Mouse (Mus musculus): ENCODE data around the gene Hadh. TPM values are rescaled to one million over a fixed set of nuclear protein-coding genes. Genes with fewer than 3 reads are reported as not detected.

Hadh gene
- total and polyA plus RNA-seq, 3 experiments: 39.1 to 66.9 TPM; not detected in 1

DNA sequence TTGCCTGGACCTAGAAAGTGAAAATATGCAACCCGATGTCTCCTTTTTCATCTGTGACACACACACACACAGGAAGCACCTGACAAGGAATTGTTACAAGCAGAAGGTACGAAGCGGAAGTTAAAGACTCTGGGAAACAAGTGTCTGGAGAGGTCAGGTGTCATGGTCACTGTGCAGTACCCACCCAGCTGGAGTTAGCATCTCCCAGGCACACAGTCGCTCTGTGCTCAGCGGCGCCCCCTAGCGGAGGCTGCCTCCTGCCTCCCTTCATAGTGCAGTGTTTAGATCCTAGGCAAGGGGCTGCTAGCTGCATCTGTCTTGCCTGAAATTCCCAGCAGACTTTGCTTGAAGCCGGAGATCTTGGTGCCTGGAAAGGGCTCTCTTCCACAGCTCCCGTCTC is 57.1 kb downstream of the Hadh start:
- TF ChIP-seq SMC3 (IDR thresholded peaks at IDR 0.05; ENCODE audit: low read depth, low read length) (peak; percentile 48), HCFC1 (IDR thresholded peaks at IDR 0.05; ENCODE audit: low read depth, low read length) (no peak), CTCF (IDR thresholded peaks at IDR 0.05 in 2 of 3, conservative IDR thresholded peaks at IDR 0.05 in 1 of 3; ENCODE audit: control insufficient read depth in 1 of 3, insufficient read depth in 1 of 3, low read depth in 2 of 3, low read length in 3 of 3, poor library complexity in 1 of 3, severe bottlenecking in 1 of 3) (peak; percentile 61 to 82 (median 77))
- Histone ChIP-seq H3K79me2 (ENCODE audit: control insufficient read depth, insufficient read depth, low read length, poor library complexity) (no peaks in the 10 kb centered on the region), H3K36me3 (ENCODE audit: control insufficient read depth in 1 of 2, insufficient read depth in 2 of 2, low read length in 2 of 2) (no peaks in the 10 kb centered on the region), H3K4me1 (ENCODE audit: control insufficient read depth in 1 of 2, insufficient read depth in 2 of 2, low read length in 2 of 2) (no peaks in the 10 kb centered on the region), H3K9ac (ENCODE audit: control insufficient read depth, low read depth, low read length, poor library complexity, severe bottlenecking) (no peak overlapping the region), H3K27me3 (ENCODE audit: control insufficient read depth in 1 of 2, insufficient read depth in 2 of 2, low read length in 2 of 2) (no peaks in the 10 kb centered on the region), H3K4me3 (ENCODE audit: control insufficient read depth in 1 of 2, insufficient read depth in 1 of 2, low read depth in 2 of 2, low read length in 2 of 2) (no peak overlapping the region), H3K27ac (ENCODE audit: control insufficient read depth, low read depth, low read length) (no peak overlapping the region), H3K9me3 (replicated peaks; ENCODE audit: insufficient read depth, low read length) (no peaks in the 10 kb centered on the region)
- peak; percentile 21 for DNase-seq (ENCODE audit: low read depth, low spot score)

DNA sequence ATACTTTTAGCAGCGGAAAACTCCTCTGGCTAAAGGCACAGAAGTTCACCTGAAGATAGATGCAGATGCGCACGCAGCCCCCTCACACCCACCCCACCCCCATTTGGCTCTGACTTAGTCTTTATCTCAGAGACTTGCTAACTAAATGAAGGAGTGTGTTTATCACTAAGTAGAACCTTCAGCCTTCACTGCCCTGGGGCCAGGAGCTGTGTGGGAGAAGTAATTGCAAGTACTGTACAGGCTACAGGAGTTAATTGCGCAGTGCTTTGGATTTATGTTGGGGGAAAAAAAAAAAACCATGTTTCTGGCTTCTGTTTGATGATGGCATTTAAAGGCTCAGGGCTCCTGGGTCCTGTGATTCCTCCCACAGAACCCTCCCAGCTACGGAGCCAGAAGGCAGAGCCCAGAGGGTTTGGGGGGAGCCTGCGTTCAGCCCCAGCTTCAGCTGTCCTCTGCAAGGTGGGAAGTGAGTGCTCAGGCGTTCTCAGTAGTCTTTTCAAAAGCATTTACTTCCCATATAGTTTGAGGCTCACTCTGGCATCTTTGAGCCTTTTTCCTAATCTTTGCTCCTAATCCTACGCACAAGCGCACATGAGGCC is 57.7 kb downstream of the Hadh start:
- no peaks in the 10 kb centered on the region; a peak in 1 of 4 replicates for H3K4me1 ChIP-seq (ENCODE audit: control insufficient read depth in 1 of 2, insufficient read depth in 2 of 2, low read length in 2 of 2)
- no peaks in the 10 kb centered on the region for H3K36me3 ChIP-seq (ENCODE audit: control insufficient read depth in 1 of 2, insufficient read depth in 2 of 2, low read length in 2 of 2)
- no peak overlapping the region for H3K27ac ChIP-seq (ENCODE audit: control insufficient read depth, low read depth, low read length)
- no peak overlapping the region for H3K9ac ChIP-seq (ENCODE audit: control insufficient read depth, low read depth, low read length, poor library complexity, severe bottlenecking)
- no peak overlapping the region for H3K4me3 ChIP-seq (ENCODE audit: control insufficient read depth in 1 of 2, insufficient read depth in 1 of 2, low read depth in 2 of 2, low read length in 2 of 2)
- no peaks in the 10 kb centered on the region for H3K27me3 ChIP-seq (ENCODE audit: control insufficient read depth in 1 of 2, insufficient read depth in 2 of 2, low read length in 2 of 2)
- no peaks in the 10 kb centered on the region for H3K9me3 ChIP-seq (replicated peaks; ENCODE audit: insufficient read depth, low read length)
- no peak for TF ChIP-seq MXI1 (IDR thresholded peaks at IDR 0.05; ENCODE audit: low read depth, low read length)
- no peak for TF ChIP-seq BHLHE40 (IDR thresholded peaks at IDR 0.05; ENCODE audit: borderline replicate concordance, low read depth, low read length)
- TF ChIP-seq SMC3 (IDR thresholded peaks at IDR 0.05; ENCODE audit: low read depth, low read length): no peak
- no peak for DNase-seq (ENCODE audit: low read depth, low spot score)
- H3K79me2 ChIP-seq (ENCODE audit: control insufficient read depth, insufficient read depth, low read length, poor library complexity): no peaks in the 10 kb centered on the region

DNA sequence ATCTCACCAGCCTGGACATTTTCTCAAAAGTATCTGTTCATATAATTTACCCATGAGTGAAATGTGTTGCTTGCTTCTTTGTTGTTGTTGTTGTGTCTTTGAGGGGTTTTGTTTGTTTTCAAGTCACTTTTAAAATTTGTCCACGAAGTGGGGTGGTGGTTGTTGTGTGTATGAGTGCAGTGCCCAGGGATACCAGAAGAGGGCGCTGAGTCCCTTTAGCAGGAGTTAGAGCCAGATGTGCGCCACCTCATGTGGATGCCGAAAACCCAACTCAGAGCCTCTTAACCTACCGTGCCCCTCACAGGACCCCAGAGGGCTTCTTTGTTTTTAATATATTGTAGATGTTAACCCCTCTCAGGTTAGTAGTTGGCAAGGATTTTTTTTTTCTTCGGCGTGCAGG is 59.7 kb downstream of the Hadh start:
- DNase-seq (ENCODE audit: low read depth, low spot score): peak; percentile 27
- TF ChIP-seq MXI1 (IDR thresholded peaks at IDR 0.05; ENCODE audit: low read depth, low read length) (no peak), GATA1 (IDR thresholded peaks at IDR 0.05; ENCODE audit: low read depth, low read length) (no peak), E2F4 (IDR thresholded peaks at IDR 0.05; ENCODE audit: borderline replicate concordance, low read depth, low read length) (no peak), CTCF (IDR thresholded peaks at IDR 0.05 in 2 of 3, conservative IDR thresholded peaks at IDR 0.05 in 1 of 3; ENCODE audit: control insufficient read depth in 1 of 3, insufficient read depth in 1 of 3, low read depth in 2 of 3, low read length in 3 of 3, poor library complexity in 1 of 3, severe bottlenecking in 1 of 3) (peak; percentile 40 to 65 (median 50)), SIN3A (IDR thresholded peaks at IDR 0.05; ENCODE audit: low read length) (no peak), KAT2A (conservative IDR thresholded peaks at IDR 0.05; ENCODE audit: low read depth, low read length) (no peak), RAD21 (IDR thresholded peaks at IDR 0.05; ENCODE audit: low read depth, low read length) (peak; percentile 10), MAX (IDR thresholded peaks at IDR 0.05; ENCODE audit: low read length) (no peak)
- Histone ChIP-seq H3K4me3 (ENCODE audit: control insufficient read depth in 1 of 2, insufficient read depth in 1 of 2, low read depth in 2 of 2, low read length in 2 of 2) (no peak overlapping the region), H3K27me3 (ENCODE audit: control insufficient read depth in 1 of 2, insufficient read depth in 2 of 2, low read length in 2 of 2) (no peaks in the 10 kb centered on the region), H3K4me1 (ENCODE audit: control insufficient read depth in 1 of 2, insufficient read depth in 2 of 2, low read length in 2 of 2) (peaks cover 0 to 13% of the 10 kb centered on the region in 2 experiments; a peak in 2 of 4 replicates), H3K9me3 (replicated peaks; ENCODE audit: insufficient read depth, low read length) (no peaks in the 10 kb centered on the region), H3K27ac (ENCODE audit: control insufficient read depth, low read depth, low read length) (no peak overlapping the region), H3K9ac (ENCODE audit: control insufficient read depth, low read depth, low read length, poor library complexity, severe bottlenecking) (no peak overlapping the region), H3K79me2 (ENCODE audit: control insufficient read depth, insufficient read depth, low read length, poor library complexity) (no peaks in the 10 kb centered on the region), H3K36me3 (ENCODE audit: control insufficient read depth in 1 of 2, insufficient read depth in 2 of 2, low read length in 2 of 2) (peaks cover 0 to 6% of the 10 kb centered on the region in 2 experiments; a peak in 2 of 4 replicates)

Measured in MEL (cell line).